Mouse (Mus musculus): Measurements from ENCODE around the gene Lclat1. TPM values are rescaled to one million over a fixed set of nuclear protein-coding genes. Genes with fewer than 3 reads are reported as not detected.

The Lclat1 gene
- polyA plus RNA-seq, 1 experiment, result 22.8 TPM

DNA sequence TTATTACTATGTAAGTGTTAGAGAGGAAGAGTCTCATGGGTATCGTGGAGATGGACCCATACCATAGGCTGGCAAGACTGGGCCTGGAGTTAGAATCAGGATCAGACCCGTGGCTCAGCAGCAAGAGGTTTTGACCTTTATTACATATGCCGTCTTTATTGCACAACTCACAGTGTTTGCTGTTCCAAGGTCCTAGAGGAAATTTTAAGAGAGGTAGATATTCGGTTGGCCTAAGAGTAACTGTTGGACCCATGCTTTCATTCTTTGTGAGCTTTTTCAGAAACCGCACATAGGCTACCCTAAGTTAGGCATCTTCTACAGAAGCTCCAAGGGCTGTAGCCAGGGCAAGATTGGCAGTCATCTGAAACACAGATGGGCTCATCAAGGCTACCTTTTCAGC lies 79.1 kb downstream of the Lclat1 start:
- no peak for DNase-seq
- TF ChIP-seq POLR2A (IDR thresholded peaks at IDR 0.05; ENCODE audit: borderline replicate concordance, extremely low read depth, low read depth, low read length) (no peak), CTCF (IDR thresholded peaks at IDR 0.05; ENCODE audit: insufficient read depth, low read length) (no peak)
- Histone ChIP-seq H3K4me1 (ENCODE audit: control insufficient read depth, insufficient read depth, low read length) (peaks cover 2% of the 10 kb centered on the region; the same call in 1 of the 2 replicates), H3K4me3 (replicated peaks; ENCODE audit: extremely low read depth, low read depth, low read length) (no peak overlapping the region)
- WGBS, result 75% methylated on average over 5 of the region's 5 CpGs

DNA sequence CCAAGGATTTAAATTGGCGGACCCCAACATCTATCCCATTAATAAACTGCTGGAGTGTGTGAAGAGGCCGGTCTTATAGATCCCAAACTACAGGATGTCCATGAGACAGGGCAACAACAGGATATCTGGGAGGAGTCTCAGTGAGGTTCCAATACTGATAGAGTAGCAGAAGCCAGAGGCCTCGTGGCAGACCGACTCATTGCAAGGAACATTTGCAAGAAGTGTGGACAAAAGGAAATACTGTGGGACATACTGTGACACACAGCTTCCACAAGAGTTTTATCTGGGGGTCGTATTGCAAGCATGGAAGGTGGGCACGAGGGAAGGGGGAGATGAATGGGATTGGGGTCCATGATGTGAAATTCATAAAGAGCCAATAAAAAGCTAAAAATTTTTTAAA lies 86.4 kb downstream of the Lclat1 start:
- no peak for TF ChIP-seq POLR2A (IDR thresholded peaks at IDR 0.05; ENCODE audit: borderline replicate concordance, extremely low read depth, low read depth, low read length)
- TF ChIP-seq CTCF (IDR thresholded peaks at IDR 0.05; ENCODE audit: insufficient read depth, low read length), result no peak
- Histone ChIP-seq H3K4me1 (ENCODE audit: control insufficient read depth, insufficient read depth, low read length) (no peaks in the 10 kb centered on the region), H3K4me3 (replicated peaks; ENCODE audit: extremely low read depth, low read depth, low read length) (no peak overlapping the region)
- DNase-seq, result no peak
- WGBS, result 65% methylated on average over 6 of the region's 6 CpGs

DNA sequence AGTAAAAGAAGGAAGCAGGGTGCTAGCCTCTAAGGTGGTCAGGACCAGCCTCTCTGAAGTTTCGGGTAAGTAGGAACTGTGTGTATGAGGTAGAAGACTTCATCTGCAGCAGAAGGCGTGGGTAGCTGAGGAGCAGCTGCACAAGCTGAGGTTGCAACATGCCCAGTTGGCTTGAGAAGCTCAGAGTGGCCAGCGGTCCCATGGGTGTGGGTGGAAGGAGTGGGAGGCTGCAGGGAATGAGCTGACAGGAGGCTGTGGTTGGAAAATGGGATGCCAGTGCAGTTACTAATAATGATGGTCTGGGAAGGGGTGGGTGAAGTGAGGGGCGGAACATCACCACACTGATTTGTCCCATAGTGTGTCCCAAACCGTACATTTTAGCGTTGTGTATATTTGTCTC lies 86.8 kb downstream of the Lclat1 start:
- no peaks in the 10 kb centered on the region for H3K4me1 ChIP-seq (ENCODE audit: control insufficient read depth, insufficient read depth, low read length)
- 78% methylated on average over 6 of the region's 6 CpGs for WGBS
- no peak overlapping the region for H3K4me3 ChIP-seq (replicated peaks; ENCODE audit: extremely low read depth, low read depth, low read length)
- peak; percentile 14 for DNase-seq
- no peak; the same call in 1 of the 2 replicates for TF ChIP-seq POLR2A (IDR thresholded peaks at IDR 0.05; ENCODE audit: borderline replicate concordance, extremely low read depth, low read depth, low read length)
- TF ChIP-seq CTCF (IDR thresholded peaks at IDR 0.05; ENCODE audit: insufficient read depth, low read length), result no peak

DNA sequence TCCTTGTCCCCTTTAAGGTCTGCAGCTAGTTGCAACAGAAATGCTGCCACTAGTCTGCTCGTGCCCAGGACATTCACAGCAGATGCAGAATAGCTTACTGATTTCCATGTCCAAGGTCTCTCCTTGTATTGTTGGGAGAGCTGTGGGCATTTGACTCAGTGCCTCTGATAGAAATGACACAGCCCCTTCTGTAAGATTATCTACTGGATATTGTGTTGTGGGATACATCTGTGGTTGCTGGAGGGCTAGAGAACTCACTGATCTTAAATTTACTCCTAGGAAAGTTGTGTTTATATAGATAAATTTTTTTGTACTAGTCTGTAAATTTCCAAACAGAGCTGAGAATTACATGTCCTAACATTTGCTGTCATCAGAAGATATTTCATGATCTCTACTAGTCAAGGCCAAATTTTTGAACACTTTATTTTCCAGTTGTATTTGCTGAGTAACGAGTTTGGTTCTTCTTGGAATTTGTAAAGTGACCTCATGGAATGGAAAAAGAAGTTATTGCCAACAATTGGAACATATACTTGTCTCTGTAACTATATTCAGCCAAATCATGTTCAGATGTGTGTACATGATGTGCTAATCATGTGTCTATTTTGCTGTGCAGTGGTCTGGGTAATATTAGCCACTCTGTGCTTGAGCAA lies 87.4 kb downstream of the Lclat1 start:
- WGBS, result 70% methylated on average over 2 of the region's 2 CpGs
- TF ChIP-seq POLR2A (IDR thresholded peaks at IDR 0.05; ENCODE audit: borderline replicate concordance, extremely low read depth, low read depth, low read length) (no peak), CTCF (IDR thresholded peaks at IDR 0.05; ENCODE audit: insufficient read depth, low read length) (no peak)
- Histone ChIP-seq H3K4me1 (ENCODE audit: control insufficient read depth, insufficient read depth, low read length) (no peaks in the 10 kb centered on the region; the same call in 1 of the 2 replicates), H3K4me3 (replicated peaks; ENCODE audit: extremely low read depth, low read depth, low read length) (no peak overlapping the region)
- no peak for DNase-seq

DNA sequence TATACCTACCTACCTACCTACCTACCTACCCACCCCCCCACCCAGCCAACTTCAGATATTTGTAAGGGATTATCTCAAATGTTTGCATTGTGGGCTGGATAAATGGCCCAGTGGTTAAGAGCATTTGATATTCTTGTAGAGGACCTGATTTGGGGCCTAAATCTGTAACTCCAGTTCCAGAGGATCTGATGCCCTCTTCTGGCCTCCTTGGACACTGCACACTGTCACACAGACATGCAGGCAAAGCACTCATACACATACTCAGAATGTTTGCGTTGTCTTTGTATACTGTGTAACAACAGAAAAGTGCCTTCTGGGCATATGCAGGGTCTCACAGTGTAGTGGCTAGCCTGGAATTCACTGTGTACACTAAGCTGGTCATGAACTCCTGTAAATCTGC lies 88.4 kb downstream of the Lclat1 start:
- 92% methylated on average over 1 of the region's 1 CpGs for WGBS
- no peaks in the 10 kb centered on the region; the same call in 1 of the 2 replicates for H3K4me1 ChIP-seq (ENCODE audit: control insufficient read depth, insufficient read depth, low read length)
- H3K4me3 ChIP-seq (replicated peaks; ENCODE audit: extremely low read depth, low read depth, low read length), result no peak overlapping the region
- TF ChIP-seq CTCF (IDR thresholded peaks at IDR 0.05; ENCODE audit: insufficient read depth, low read length), result 0 out of 2 replicates have a peak, but pooled peaks have one; percentile 11
- no peak for TF ChIP-seq POLR2A (IDR thresholded peaks at IDR 0.05; ENCODE audit: borderline replicate concordance, extremely low read depth, low read depth, low read length)
- DNase-seq, result no peak

DNA sequence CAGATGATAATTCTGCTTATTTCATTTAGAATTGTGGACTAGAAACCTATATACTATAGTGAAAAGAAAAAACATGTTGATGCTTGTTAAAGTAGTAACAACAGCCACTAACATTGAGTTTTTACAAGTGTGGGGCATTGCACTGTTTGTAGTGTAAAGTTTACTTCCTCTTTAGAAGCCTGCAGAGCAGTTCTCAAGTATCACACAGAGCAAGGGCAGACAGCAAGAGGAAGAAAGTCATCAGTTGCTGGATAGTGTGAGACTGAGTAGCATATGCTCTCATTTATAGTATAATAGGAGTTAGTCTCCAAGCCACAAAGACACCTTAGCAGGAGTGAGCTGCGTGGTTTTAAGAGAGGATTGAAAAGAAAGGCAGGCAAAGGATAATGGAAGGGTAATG lies 89.9 kb downstream of the Lclat1 start:
- no peak for DNase-seq
- no peak for TF ChIP-seq CTCF (IDR thresholded peaks at IDR 0.05; ENCODE audit: insufficient read depth, low read length)
- TF ChIP-seq POLR2A (IDR thresholded peaks at IDR 0.05; ENCODE audit: borderline replicate concordance, extremely low read depth, low read depth, low read length), result no peak
- WGBS, result 62% methylated on average over 1 of the region's 1 CpGs
- H3K4me1 ChIP-seq (ENCODE audit: control insufficient read depth, insufficient read depth, low read length), result no peaks in the 10 kb centered on the region; the same call in 1 of the 2 replicates
- no peak overlapping the region for H3K4me3 ChIP-seq (replicated peaks; ENCODE audit: extremely low read depth, low read depth, low read length)

DNA sequence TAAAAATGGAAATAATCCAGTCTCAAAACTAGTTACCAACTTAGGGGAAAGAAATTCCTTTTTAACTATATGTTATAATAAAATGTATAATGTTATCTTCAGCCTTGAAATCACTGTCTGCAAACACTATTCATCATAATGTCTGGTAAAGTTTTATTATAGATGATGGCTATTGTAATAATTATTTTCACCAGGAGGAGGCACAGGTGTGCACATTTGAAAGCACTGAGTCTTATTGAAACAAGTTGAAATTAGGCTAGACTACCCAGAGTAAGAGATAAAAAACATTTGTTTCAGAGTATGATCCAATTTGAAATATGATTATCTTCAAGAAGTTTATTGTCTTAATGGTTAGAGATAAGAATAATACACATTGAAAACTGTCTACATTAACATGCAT lies 91.6 kb downstream of the Lclat1 start:
- Histone ChIP-seq H3K4me3 (replicated peaks; ENCODE audit: extremely low read depth, low read depth, low read length) (no peak overlapping the region), H3K4me1 (ENCODE audit: control insufficient read depth, insufficient read depth, low read length) (no peaks in the 10 kb centered on the region; the same call in 1 of the 2 replicates)
- TF ChIP-seq POLR2A (IDR thresholded peaks at IDR 0.05; ENCODE audit: borderline replicate concordance, extremely low read depth, low read depth, low read length) (no peak), CTCF (IDR thresholded peaks at IDR 0.05; ENCODE audit: insufficient read depth, low read length) (no peak)
- DNase-seq, result no peak

DNA sequence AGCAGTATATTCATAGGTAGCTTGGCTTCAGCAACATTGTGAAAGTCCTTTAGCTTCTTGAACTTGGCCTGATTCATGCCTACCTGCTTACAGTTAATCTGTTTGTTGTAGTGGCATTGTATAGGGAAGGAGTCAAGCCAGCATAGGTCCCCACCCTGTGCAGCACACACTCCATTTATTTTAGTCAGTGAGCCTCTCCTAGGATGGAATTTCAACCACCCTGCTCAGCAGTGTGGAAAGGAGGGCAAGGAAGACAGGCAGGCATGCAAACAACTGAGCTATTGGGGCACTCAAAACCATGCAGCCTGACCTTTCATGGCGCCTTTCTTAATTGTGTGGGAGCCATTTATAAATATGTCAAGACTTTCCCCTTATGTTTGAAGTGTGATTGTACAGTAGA lies 92.6 kb downstream of the Lclat1 start:
- TF ChIP-seq POLR2A (IDR thresholded peaks at IDR 0.05; ENCODE audit: borderline replicate concordance, extremely low read depth, low read depth, low read length), result no peak
- TF ChIP-seq CTCF (IDR thresholded peaks at IDR 0.05; ENCODE audit: insufficient read depth, low read length), result no peak
- WGBS, result 76% methylated on average over 1 of the region's 1 CpGs
- no peak for DNase-seq
- Histone ChIP-seq H3K4me3 (replicated peaks; ENCODE audit: extremely low read depth, low read depth, low read length) (no peak overlapping the region), H3K4me1 (ENCODE audit: control insufficient read depth, insufficient read depth, low read length) (no peaks in the 10 kb centered on the region; the same call in 1 of the 2 replicates)

DNA sequence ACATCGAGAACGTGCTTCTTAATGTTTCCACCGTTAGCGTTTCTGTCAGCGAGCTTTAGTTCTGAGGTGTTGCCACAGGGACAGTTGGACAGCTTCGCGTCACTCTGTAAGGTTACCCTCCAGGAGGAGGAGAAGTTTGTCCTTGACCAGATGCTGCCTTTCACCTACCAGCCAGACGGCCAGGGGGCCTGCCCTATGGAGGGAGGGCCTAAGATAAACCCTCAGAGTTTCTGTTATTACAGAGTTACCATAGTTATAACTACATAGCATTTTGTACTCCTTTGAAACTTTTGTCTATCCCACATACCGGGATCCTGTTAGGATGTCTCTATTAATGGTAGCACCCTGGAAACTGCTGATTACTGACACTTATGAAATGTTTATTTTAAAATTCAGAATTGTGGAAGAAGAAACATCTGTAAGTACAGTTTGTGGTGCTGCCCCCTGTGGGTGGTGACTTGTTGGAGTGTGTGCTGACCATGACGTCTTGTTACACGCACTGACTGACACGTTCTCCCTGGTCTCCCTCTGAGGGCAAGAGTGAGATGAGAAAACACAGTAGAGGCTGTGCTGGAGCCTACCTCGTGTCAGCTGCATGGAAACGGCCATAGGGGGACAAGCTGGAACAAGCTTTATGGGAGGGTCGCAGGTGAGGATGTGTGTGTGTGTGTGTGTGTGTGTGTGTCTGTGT lies 96.0 kb downstream of the Lclat1 start:
- H3K4me1 ChIP-seq (ENCODE audit: control insufficient read depth, insufficient read depth, low read length), result no peaks in the 10 kb centered on the region; the same call in 1 of the 2 replicates
- TF ChIP-seq POLR2A (IDR thresholded peaks at IDR 0.05; ENCODE audit: borderline replicate concordance, extremely low read depth, low read depth, low read length) (peak; percentile 35; the same call in 1 of the 2 replicates), CTCF (IDR thresholded peaks at IDR 0.05; ENCODE audit: insufficient read depth, low read length) (peak; percentile 23; the same call in 1 of the 2 replicates)
- 73% methylated on average over 15 of the region's 15 CpGs for WGBS
- peak overlapping the region; percentile 15 for H3K4me3 ChIP-seq (replicated peaks; ENCODE audit: extremely low read depth, low read depth, low read length)
- no peak for DNase-seq
